Mouse (Mus musculus): ENCODE results near the gene Iqcn.
A peak's percentile ranks its signal among the peaks of the same experiment; 100 is the strongest.

Iqcn gene

DNA sequence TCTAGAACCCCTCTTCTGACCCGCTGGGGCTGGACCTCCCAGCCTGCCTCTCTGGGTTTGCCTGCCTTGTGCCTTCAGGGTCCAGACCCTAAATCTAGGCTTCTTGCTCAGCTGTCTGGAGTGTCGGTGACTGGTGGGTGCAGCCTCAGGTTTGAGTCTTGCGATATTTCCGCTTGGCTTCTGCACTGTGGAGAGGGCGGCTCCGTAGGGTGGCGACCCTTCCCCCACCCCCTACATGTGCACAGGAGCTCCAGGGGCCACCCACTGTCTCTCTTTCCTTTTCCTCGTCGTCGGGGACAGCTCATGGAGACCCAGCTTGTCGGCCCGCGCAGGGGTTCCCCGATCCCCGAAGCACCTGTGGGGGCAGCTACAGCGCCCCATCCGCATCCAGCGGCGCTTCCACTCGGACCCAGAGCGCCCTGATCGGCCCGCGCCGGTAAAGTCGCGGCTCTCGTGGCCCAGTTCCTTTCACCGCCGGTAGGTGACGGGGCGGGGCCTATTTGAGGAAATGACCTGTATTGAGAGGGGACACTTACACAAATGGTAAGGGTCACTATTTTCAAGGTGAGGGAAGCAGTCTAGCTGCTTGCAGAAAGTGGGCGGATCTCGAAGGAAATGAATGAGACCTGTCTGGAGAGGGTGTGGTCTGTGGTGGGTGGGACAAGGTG is 26.7 kb downstream of the Iqcn start:
- DNase-seq (ENCODE audit: low spot score), result peak; percentile 54

DNA sequence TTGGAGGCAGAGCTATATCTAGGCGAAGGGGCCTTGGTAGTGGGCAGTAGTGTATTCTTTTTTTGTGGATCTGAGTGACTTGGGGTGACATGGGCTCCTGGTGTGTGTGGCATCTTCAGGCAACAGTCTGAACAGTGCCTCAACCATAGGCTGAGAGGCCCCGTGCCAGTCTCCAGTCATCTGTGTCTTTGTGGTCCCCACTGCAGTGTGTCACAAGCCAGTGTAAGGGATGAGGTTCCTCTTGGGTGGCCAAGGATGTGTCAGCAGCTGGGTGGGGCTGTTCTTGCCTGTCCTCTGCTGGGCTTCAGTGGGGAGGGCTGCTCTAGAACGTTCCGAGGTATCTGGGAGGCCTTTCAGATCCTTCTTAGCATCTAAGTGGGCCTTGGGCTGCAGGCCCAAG is 27.7 kb downstream of the Iqcn start:
- DNase-seq (ENCODE audit: low spot score), result no peak

DNA sequence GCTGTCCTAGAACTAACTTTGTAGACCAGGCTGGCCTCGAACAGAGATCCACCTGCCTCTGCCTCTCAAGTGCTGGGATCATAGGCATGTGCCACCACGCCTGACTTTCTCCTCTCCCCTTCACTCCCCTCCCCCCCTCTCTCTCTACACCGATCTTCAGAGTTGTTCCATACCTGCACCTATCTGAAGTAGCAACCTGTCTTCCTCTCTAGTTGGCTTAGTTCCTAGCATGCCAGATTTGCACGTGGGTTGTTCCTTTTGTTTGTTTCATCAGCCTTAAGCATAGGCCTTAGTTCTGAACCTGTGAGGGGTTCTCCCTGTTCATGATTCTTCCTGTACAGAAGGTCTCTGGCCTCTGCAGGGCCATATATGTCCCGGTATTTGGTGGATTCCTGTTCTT is 34.4 kb downstream of the Iqcn start:
- no peak for DNase-seq (ENCODE audit: low spot score)

DNA sequence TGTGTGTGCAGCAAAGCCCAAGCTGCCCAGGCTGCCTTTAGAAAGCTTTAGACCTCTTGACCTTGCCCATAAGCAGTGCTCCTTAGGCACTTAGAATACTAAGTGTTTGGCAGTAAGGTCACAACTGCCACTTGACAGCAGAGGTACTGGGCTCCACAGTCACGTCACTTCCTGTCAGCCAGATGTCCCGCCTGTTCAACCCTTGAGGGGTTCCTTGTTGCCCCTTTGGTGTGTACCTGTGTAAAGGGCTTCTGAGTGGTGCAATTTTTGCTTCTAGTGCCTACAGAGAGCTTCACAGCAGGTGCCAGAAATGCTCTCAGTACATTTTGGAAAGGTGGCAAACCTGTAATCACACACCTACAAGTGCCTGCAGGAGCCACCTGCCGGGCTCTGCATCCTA is 35.0 kb downstream of the Iqcn start:
- no peak for DNase-seq (ENCODE audit: low spot score)

DNA sequence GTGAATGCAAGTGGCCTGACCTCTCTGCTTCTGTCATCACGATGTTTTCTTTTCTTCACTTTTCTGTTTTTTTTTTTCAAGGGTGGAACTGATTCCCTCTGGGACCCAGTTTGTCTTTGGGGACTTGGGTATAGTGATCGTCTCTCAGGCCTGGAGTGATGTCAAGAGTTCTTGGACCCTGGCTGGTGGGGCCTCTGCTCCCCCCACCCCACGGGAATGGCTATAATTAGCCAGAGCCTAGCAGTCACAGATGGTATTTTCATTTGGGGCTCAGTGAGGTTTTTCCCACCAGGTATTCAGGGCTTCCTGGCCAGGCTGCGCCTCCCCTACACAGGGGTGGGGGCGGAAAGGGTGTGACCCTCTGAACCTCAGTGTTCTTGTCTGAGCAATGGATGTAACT is 38.4 kb downstream of the Iqcn start:
- DNase-seq (ENCODE audit: low spot score), result no peak

DNA sequence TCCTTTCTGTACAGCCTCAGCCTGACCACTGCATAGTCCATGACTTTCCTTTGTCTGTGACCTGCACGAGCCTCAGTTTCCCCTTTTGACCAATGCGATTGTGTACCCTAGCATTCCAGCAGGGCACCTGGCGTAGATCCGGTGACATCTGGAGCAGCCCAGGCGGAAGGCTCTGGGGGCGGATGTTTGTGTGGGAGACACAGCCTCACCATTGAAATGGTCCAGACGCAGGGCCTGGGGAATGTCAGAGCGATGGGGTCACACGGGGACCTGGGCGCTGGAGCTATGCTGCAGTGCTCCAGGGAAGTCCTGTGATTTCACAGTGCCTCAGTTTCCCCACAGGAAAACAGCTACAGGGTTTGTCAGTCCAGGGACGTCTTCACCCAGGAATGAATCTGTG is 38.9 kb downstream of the Iqcn start:
- peak; percentile 51 for DNase-seq (ENCODE audit: low spot score)

DNA sequence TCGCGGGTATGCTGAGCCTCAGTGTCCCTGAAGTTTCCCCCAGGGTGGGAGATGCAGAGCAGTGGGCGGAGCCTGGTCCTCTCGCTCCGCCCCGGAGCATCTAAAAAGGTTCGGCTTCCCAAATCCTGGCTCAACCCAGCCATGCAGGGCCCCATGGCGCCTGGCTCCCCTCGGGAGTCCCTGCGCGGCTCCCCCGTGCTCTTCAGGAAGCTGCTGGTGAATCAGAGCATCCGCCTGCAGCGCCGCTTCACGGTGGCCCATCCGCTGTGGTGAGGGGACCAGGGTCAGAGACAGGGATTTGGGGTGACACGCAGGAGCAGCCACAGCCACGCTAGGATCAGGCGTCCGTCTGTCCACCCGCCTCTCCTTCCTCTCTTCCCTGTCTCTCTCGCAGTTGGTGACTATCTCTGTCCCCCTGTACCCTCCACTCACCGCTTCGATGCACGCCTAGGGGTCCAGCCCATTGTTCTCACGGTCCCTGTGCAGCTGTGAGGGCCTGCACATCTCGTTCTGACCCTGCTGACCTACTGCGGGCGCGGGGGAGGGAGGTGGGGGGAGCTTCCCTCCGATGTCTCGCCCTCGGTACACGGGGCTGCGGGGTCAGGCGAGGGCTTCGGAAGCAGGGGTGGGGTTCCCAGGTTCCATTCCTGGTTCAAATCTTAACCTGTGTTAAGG is 39.9 kb downstream of the Iqcn start:
- no peak for DNase-seq (ENCODE audit: low spot score)

DNA sequence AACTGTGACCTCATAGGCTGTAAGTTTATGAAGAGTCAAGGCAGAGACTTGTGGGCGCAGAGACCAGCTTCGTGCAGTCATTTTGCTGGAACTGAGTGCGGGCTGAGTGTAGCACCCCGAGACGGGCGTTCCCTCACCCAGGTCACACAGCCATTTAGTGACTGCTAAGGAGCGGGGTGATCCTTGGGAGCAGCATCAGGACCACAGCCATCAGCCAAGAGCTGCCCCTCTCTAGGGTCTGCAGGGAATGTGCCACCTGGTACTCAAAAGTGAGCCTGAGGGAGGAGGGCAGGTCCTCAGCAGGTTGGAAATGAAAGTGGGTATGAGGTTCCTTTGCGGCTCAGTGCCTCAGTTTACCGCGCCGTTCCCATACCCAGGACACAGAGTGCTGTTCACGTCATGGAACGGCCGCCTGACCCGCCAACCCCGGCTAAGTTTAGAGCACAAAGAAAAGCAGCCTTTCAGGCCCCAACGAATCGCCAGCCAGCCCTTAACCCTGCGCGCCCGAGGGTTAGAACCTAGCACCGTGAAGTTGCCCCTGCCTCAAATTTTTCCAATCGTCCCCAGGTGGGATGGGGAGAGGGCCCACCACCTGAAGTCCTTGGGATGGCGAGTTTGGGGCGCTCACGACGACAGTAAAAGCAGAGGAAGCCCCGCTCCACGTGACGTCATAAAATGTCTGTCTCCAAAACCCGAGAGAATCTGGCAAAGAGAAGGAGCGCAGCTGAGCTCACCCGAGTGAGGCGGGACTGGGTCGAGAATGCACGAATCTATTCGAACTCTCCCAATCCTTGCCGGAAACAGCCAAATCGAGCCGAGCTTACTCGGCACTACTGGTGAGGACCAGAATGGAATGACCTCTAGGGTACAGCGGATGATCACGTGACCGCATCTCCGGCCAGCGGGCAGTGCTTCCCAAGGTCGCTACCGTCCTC is 40.7 kb downstream of the Iqcn start:
- DNase-seq (ENCODE audit: low spot score), result no peak

DNA sequence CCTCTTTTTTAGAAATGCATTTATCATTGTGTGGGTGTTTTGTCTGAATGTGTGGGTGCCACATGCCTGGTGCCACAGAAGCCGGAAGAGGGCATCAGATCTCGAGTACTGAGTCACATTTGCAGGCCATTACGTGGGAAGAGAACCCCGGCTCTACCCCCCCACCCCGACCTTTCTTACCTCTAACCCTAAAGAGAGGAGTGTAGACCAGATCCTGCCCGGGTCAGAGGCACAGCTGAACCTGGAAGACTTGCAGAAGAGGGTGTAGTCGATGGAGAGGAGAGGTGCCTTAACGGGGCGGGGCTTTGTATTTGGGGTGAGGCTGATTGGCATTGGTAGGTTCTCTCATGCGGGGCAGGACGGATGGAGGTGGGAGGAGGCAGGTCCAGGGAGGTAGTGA is 41.5 kb downstream of the Iqcn start:
- no peak for DNase-seq (ENCODE audit: low spot score)

DNA sequence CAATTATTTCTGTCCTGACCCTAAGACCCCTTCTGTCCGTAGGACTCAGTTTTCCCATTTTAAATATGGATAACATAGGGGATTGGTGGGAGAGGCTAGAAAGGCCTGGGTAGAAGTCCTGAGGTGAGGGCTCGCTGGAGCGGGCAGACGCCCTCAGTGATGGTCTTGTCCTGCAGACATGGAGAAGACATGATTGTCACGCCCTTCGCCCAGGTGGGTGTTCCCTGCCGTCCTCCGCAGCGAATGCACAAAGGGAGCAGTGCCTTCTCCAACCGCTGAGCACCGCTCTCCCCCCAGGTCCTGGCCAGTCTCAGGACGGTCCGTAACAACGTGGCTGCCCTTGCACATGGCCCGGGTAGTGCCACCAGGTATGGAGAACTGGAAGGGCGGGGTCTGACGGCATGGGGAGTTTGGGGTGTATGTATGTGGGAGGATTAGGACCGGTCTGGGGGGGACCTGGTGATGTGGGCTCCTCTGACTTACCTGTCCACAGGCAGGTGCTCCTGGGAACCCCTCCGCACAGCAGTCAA is 42.5 kb downstream of the Iqcn start:
- DNase-seq (ENCODE audit: low spot score), result no peak

DNA sequence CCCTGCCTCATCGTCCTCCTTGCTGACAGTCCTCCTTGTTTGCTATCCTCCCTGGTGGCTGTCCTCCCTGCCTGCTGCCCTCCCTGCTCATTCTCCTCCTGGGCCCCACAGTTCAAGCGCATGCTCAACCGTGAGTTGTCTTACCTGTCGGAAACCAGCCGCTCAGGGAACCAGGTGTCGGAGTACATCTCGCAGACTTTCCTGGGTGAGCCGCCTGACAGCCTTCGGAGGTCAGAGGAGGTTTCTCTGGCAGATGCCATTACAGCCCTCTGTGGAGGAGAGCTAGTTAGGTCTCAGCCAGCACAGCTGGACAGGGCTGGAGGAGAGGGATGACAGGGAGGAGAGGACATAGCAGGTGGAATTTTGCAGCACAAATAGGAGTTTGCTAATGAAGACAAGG is 43.4 kb downstream of the Iqcn start:
- no peak for DNase-seq (ENCODE audit: low spot score)

DNA sequence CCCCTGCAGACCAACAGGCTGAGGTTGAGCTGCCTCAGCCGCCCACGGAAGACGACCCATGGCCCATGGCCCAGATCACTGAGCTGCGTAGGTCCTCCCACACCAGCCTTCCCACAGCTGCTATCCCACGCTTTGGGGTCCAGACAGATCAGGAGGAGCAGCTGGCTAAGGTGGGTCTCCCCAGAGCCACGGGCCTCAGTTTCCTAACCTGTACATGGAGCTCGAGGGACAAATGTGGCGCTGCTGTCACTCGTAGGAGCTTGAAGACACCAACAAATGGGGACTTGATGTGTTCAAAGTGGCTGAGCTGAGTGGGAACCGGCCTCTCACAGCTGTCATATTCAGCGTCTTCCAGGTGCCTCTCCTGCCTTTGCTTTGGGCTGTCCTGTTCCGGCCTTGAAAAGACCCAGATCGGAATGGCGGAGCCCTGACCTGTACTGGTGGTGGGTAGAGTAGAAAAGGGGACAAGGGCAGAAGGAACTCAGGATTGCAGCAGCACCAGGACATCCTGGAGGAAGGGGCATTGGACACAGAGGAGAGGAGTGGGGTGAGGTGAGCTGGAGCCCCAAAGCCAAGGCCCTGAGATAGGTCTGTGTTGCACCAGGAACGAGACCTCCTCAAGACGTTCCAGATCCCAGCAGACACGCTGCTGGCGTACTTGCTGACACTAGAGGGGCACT is 44.1 kb downstream of the Iqcn start:
- DNase-seq (ENCODE audit: low spot score), result no peak

DNA sequence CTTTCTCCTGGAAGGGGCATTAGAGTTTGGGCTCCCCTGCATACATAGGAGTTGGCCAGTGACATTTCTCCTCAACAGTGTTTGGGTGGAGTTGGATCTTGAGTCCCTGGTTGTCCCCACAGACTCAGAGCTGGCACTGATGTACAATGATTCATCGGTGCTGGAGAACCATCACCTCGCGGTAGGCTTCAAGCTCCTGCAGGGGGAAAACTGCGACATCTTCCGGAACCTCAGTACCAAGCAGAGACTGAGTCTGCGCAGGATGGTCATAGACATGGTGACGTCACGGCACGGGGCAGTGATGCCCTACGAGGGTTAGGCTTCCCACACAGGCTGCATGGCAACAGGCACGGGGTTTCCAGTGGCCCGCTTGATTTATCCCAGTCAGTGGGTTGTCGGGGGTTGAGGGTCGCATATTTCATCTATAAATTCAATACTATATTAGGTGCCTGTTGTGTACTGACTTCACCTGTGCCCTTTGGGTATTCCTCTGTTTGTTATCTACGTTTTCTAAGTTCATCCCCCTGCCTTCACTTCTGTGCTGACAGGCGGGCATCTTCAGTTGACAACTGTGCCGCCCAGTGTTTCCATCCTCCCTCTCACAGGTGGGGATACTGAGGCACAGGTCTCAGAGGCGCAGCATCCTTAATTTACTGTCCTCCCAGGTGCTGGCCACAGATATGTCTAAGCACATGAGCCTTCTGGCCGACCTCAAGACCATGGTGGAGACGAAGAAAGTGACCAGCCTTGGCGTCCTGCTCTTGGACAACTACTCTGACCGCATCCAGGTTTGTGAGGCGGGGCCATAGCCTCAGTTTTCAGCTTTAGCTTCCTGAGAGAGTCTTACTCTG is 45.2 kb downstream of the Iqcn start:
- no peak for DNase-seq (ENCODE audit: low spot score)

DNA sequence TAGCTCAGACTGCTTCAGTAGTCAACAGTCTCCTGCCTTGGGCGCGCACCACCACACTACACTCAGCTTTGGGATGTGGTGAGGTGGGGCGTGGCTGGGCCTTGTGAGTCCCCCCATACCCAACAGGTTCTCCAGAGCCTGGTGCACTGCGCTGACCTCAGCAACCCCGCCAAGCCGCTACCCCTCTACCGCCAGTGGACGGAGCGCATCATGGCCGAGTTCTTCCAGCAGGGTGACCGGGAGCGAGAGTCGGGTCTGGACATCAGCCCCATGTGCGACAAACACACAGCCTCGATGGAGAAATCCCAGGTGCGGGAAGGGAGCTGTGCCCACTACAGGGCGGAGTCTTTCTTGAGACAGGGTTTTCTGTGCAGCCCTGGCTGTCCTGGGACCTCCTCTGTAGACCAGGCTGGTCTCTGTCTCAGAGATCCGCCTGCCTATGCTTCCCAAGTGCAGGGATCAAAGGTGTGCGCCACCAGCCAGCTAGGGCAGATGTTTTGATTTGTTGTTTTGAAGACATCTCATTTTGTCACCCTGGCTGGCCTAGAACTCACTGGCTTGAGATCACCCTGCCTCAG is 45.9 kb downstream of the Iqcn start:
- no peak for DNase-seq (ENCODE audit: low spot score)

DNA sequence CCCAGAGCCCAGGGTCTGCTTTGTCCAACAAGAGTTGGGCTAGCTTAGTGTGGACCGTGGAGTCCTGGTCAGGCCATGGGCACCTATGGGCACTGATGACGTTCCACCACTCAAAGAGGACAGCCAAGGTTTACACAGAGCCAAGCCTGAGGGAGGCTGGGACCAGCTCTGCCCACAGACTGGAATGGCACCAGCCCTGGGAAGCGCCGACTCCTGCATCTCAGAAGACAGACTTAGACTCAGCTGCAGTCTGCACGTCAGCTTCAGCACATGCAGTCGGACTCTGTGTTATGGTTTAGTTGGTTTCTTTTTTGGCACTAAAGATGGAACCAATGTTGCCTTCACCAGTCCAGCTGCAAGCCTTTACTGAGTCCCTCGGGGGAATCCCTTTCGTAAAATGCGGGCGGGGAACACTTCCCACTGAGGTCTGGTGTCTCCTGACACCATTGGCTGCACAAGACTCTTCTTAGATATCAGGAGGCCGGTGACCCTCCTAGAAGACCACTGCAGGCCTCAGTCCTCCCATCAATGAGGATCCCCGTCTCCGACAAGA is 46.9 kb downstream of the Iqcn start:
- DNase-seq (ENCODE audit: low spot score), result no peak

DNA sequence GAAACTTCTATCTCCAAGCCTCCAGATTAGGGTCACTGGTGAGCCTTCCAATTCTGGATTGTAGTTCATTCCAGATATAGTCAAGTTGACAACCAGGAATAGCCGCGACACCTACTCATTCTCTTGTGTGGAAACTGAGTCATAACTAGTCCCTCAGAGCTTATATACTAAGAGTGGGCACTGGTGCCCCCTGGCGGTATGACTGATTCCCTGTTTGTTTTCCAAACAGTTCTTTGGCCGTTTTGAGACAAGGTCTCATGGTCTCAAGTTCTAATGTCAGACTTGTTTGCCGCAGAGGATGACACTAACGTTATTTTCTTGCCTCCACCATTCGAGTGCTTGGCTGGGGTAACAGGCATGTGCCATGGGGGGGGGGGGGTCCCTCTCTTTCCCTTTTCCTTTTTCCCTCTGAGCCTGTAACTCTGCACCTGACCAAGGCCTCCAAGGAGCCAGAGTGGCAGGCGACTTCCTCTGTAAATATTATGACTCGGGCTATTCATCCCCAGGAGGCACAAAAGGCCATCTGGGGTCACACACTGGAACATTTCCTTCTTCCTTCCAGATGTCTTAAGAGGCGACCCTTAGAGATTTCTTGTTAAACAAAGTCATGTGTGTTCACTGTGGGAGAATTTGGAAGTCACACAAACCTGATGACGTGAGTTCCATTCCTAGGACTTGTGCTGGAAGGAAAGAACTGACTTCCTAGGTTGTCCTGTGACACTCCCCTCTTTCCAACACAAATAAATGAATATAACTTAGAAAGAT is 48.9 kb downstream of the Iqcn start:
- peak; percentile 86 for DNase-seq (ENCODE audit: low spot score)

DNA sequence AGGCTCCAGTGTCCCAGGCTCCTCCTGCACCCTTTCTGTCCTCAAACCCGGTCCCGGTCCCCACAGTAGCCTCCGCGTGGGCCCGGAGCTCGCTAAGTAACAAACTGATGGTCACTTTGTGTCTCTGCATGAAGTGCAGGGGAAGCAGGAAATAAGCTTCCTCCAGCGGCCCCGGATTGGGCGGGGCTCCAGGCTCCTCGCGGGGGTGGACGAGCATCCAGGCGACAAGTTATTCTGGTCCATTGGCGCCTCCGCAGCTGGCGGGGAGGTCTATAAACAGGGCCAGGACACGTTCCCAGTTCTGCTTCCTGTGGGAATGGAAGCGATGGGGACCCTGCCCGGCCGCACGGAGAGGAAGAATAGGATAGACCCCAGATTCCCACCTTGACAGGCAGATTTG is 49.9 kb downstream of the Iqcn start:
- DNase-seq (ENCODE audit: low spot score), result peak; percentile 86

DNA sequence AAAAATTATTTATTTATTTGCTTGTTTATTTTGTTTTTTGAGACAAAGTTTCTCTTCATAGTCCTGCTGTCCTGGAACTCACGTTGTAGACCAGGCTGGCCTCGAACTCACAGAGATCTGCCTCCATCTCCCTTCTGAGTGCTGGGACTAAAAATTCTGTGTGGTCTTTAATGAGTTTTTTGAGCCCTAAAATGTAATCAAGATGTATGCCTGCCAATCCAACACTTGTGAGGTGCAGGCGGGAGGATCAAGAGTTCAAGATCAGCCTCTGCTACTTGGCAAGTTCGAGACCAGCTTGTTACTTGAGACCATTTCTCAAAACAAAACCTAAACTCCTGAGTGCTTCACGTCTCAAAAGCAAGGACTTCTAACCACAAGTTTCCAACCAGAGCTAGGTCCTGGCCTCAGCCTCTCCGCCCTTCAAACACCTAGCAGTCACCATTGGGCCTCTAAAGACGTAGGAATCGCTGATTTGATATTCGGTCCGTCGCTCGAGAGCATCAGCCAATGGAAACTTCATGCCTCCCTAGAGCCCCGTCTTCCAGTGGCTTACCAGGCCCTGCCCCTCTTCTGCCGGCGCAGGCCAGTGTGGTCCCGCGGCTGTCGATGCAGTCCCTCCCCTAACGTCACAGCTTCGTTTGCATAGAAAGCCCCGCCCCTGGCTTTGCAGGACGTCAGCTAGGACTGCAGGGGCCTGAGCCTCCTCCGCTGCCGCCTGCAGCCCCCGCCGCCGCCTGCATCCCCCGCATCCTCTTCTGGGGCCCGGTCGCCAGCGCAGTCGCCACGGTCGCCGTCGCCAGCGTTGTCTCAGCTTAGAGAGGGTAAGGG is 51.0 kb downstream of the Iqcn start, which contains the start of gene Rab3a:
Gene Rab3a (plus strand): TSS at position 637 of the 828 bp plus-strand sequence.
- DNase-seq (ENCODE audit: low spot score), result peak; percentile 99

Measured in MN1 (cell line).